Mouse (Mus musculus) kidney, postnatal 0 days (tissue): ENCODE measurements around the gene Rabl6. TPM values are rescaled to one million over a fixed set of nuclear protein-coding genes. Genes with fewer than 3 reads are reported as not detected.

ENCODE experiments used
- ATAC-seq: fragments of 200-750 bp; cut with Nextera tagmentation; replicated peaks from 2 replicates; pipeline ENCODE4 v1.8.0; 2017; ENCODE audit warnings: low read depth, moderate number of reproducible peaks, moderate TSS enrichment, moderate library complexity; ENCODE audit not compliant: low FRiP score
- DNase-seq: peaks from one replicate; pipeline ENCODE4 v3.0.0-alpha.2; 2016; ENCODE audit warnings: low spot score
- H3K27ac ChIP-seq: fragments of 300-500 bp; sonication (generic); 2 replicates; pipeline ENCODE4 v1.5.1; 2014; ENCODE audit warnings: mild to moderate bottlenecking
- H3K27me3 ChIP-seq: fragments of 300-500 bp; sonication (generic); 2 replicates; pipeline ENCODE4 v1.6.1; 2014; ENCODE audit warnings: low read length, mixed read lengths; ENCODE audit not compliant: insufficient read depth
- H3K36me3 ChIP-seq: fragments of 300-500 bp; sonication (generic); 2 replicates; pipeline ENCODE4 v1.6.1; 2014; ENCODE audit warnings: low read length, mixed read lengths; ENCODE audit not compliant: insufficient read depth
- H3K4me1 ChIP-seq: fragments of 300-500 bp; sonication (generic); replicated peaks from 2 replicates; pipeline ENCODE4 v1.6.1; 2014; ENCODE audit warnings: antibody characterized with exemption, low read length, mixed read lengths; ENCODE audit not compliant: insufficient read depth
- H3K4me2 ChIP-seq: fragments of 300-500 bp; sonication (generic); 2 replicates; pipeline ENCODE4 v1.6.1; 2014; ENCODE audit warnings: mild to moderate bottlenecking, low read length, moderate library complexity, mixed read lengths
- H3K4me3 ChIP-seq: fragments of 300-500 bp; sonication (generic); replicated peaks from 2 replicates; pipeline ENCODE4 v1.5.1; 2014; ENCODE audit warnings: low read depth, low read length
- H3K9ac ChIP-seq: fragments of 300-500 bp; sonication (generic); 2 replicates; pipeline ENCODE4 v1.6.1; 2014; ENCODE audit warnings: low read depth, low read length
- H3K9me3 ChIP-seq: fragments of 300-500 bp; sonication (generic); replicated peaks from 2 replicates; pipeline ENCODE4 v1.6.1; 2016; ENCODE audit warnings: low read length, inconsistent platforms, mixed read lengths
- CTCF ChIP-seq: IDR thresholded peaks from 2 replicates; pipeline ENCODE4 v1.5.1; 2016; ENCODE audit warnings: antibody characterized with exemption, low read depth, mild to moderate bottlenecking, moderate library complexity
- WGBS: fragments of 180-500 bp; shearing (Covaris S2); extraction: QIAGEN DNeasy Blood & Tissue Kit; methylation state at CpG from one replicate; pipeline ENCODE4 v1.1.7; 2014; 5-methylcytosine and 5-hydroxymethylcytosine counted together
- polyA plus RNA-seq: library from polyadenylated mRNA; unstranded; fragments of >200 nt; fragmentation: Nextera tagmentation; extraction: Ambion mirVana; gene quantifications from 2 replicates; pipeline ENCODE4 v1.2.1, GENCODE M21; 2015

The Rabl6 gene
- polyA plus RNA-seq, result 45.6 and 56.9 TPM in 2 replicates

- H3K4me2 ChIP-seq, result peak within 1 kb of the TSS; percentile 70
- H3K4me3 ChIP-seq, result peak within 1 kb of the TSS; percentile 94
- no peak for TF ChIP-seq CTCF
- DNase-seq (peak; percentile 94), ATAC-seq (peak; percentile 87)
- under 1% methylated on average over 80 of the region's 80 CpGs for WGBS
- H3K9me3 ChIP-seq, result no peaks in the 10 kb centered on the region
- H3K9ac ChIP-seq, result peak within 1 kb of the TSS; percentile 98
- H3K27me3 ChIP-seq, result no peaks in the 10 kb centered on the region
- H3K36me3 ChIP-seq, result no peaks in the 10 kb centered on the region
- H3K4me1 ChIP-seq, result peaks cover 9% of the 10 kb centered on the region
- H3K27ac ChIP-seq, result peak within 1 kb of the TSS; percentile 95
Observed at GRCm38 (mm10) chr2:25607761-25608622, at the start of gene Rabl6. TSS of gene Rabl6 (minus strand) at chr2:25608521.

- Histone ChIP-seq H3K9me3 (no peaks in the 10 kb centered on the region), H3K27ac (no peak within 1 kb of the TSS), H3K27me3 (no peaks in the 10 kb centered on the region), H3K36me3 (no peaks in the 10 kb centered on the region), H3K4me1 (no peaks in the 10 kb centered on the region), H3K4me3 (no peak within 1 kb of the TSS), H3K9ac (no peak within 1 kb of the TSS), H3K4me2 (no peak within 1 kb of the TSS)
- no peak for DNase-seq
- TF ChIP-seq CTCF, result no peak
- no peak for ATAC-seq
Observed at GRCm38 (mm10) chr2:25657652-25658051, 49.3 kb upstream of the Rabl6 start, which contains the start of gene Lcn5. TSS of gene Lcn5 (plus strand) at chr2:25657952.

DNA sequence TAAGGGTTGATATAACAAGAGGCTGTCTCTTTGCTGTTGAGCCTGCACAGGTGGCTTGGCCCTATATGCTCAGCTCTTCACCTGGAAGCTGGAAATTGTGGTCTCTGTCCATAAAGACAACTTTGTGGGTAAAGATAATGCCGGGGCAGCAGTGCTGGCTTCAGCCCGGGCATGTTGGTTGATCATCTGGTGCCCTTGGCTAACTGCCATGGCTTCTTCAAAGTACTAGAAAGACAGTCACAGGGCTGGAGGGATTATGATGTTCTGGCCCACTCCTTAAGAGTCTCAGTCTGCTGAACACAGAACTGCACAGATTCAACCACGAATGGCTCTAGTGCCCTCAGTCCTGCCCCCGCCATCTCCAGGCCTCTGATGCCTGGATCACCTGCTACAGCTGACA, 48.9 kb upstream of the Rabl6 start:
- H3K4me3 ChIP-seq, result no peak overlapping the region
- no peaks in the 10 kb centered on the region for H3K9me3 ChIP-seq
- H3K4me2 ChIP-seq, result no peak overlapping the region
- DNase-seq (no peak), ATAC-seq (no peak)
- no peak overlapping the region for H3K9ac ChIP-seq
- no peak overlapping the region for H3K27ac ChIP-seq
- TF ChIP-seq CTCF, result no peak
- H3K27me3 ChIP-seq, result no peaks in the 10 kb centered on the region
- no peaks in the 10 kb centered on the region for H3K36me3 ChIP-seq
- WGBS, result 72% methylated on average over 4 of the region's 4 CpGs
- H3K4me1 ChIP-seq, result no peaks in the 10 kb centered on the region

DNA sequence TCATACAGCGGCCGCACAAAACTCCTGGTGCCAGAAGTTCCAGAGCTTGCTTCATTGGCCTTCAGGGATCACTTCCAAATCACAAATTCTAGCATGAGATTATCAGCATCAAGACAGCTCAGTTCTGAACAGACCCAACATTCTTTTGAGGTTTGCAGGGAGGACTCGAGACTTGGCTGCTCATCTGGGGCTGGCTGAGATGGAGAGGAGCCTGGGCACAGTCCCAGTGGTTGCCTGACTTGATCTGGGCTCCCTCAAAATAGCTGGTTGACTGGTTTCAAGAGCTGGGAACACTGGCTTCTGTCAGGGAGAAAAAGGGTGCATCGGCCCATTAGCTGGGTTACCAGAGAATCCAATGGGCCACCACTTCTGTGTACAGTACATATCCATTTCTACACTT, 48.4 kb upstream of the Rabl6 start:
- Histone ChIP-seq H3K27ac (no peak overlapping the region), H3K9ac (no peak overlapping the region), H3K27me3 (no peaks in the 10 kb centered on the region), H3K9me3 (no peaks in the 10 kb centered on the region), H3K4me1 (no peaks in the 10 kb centered on the region), H3K4me3 (no peak overlapping the region), H3K36me3 (no peaks in the 10 kb centered on the region), H3K4me2 (no peak overlapping the region)
- DNase-seq, result no peak
- WGBS, result 87% methylated on average over 4 of the region's 4 CpGs
- no peak for ATAC-seq
- no peak for TF ChIP-seq CTCF

DNA sequence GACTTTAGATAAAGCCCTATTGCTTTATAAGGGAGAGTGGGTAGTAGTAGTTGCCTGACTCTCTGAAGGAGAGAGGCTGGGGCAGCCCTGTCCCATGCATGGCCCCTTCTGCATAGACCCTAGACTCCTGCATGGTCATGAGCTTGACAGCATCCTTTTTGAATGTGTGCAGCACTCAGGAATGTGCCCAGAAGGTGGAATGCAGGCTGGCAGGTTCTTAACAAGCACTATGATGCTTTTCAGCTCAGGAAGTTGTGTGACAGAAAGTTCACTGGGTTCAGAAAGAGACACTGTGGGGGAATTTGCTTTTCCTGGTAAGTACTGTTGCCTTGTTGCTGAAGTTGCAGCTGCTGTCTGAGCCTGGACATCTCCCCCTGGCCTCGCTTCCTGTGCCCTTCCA, 46.2 kb upstream of the Rabl6 start:
- H3K27me3 ChIP-seq, result no peaks in the 10 kb centered on the region
- H3K27ac ChIP-seq, result no peak overlapping the region
- H3K4me3 ChIP-seq, result no peak overlapping the region
- no peak overlapping the region for H3K4me2 ChIP-seq
- no peaks in the 10 kb centered on the region for H3K4me1 ChIP-seq
- H3K9me3 ChIP-seq, result no peaks in the 10 kb centered on the region
- WGBS, result 39% methylated on average over 1 of the region's 1 CpGs
- DNase-seq (peak; percentile 15), ATAC-seq (no peak)
- no peaks in the 10 kb centered on the region for H3K36me3 ChIP-seq
- no peak overlapping the region for H3K9ac ChIP-seq
- TF ChIP-seq CTCF, result no peak

DNA sequence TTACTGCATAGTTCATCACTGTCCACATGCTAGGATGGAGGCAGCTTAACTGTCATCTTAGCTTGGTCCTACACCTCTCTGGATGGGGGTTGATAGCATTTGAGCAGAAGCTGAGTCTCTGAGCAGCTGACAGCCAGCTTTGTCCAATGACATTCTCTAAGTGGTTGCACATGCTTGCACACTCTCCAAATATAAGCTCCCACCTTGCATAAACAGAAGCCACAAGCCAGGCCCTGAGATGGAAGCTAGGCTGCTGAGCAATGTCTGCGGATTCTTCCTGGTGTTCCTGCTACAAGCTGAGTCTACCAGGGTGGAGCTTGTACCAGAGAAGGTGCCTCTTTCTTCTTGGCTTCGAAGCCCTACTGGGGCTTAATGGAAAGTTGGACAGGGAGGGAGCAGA, 44.6 kb upstream of the Rabl6 start, which contains the start of gene Lcn8:
Gene Lcn8 (plus strand): TSS at position 219 of the 400 bp plus-strand sequence.
- TF ChIP-seq CTCF, result no peak
- ATAC-seq, result no peak

More for the DNA sequence above, 44.6 kb upstream of the Rabl6 start, which contains the start of gene Lcn8:
- Histone ChIP-seq H3K4me2 (no peak within 1 kb of the TSS), H3K4me1 (no peaks in the 10 kb centered on the region), H3K27me3 (no peaks in the 10 kb centered on the region), H3K4me3 (no peak within 1 kb of the TSS), H3K9ac (0 out of 2 replicates have a peak within 1 kb of the TSS, but pooled peaks have one; percentile 13), H3K9me3 (no peaks in the 10 kb centered on the region), H3K36me3 (no peaks in the 10 kb centered on the region), H3K27ac (no peak within 1 kb of the TSS)
- WGBS, result 86% methylated on average over 2 of the region's 2 CpGs
- no peak for DNase-seq
